Mouse (Mus musculus): Measurements from ENCODE around the gene Tmcc3. TPM values are rescaled to one million over a fixed set of nuclear protein-coding genes. Genes with fewer than 3 reads are reported as not detected.

Tmcc3 gene
- polyA plus RNA-seq, 1 experiment from 2014 or later, result 5.3 TPM

GRCm38 (mm10) chr10:94299301-94299700 lies 12.4 kb upstream of the Tmcc3 start:
- no peaks in the 10 kb centered on the region for H3K36me3 ChIP-seq (replicated peaks)
- no peaks in the 10 kb centered on the region for H3K9me3 ChIP-seq
- H3K27ac ChIP-seq, result no peak overlapping the region
- no peaks in the 10 kb centered on the region for H3K27me3 ChIP-seq
- no peak overlapping the region for H3K9ac ChIP-seq
- 93% methylated on average over 2 of the region's 2 CpGs for WGBS
- H3K4me1 ChIP-seq, result peaks cover 24% of the 10 kb centered on the region
- ATAC-seq (ENCODE audit: low FRiP score), result no peak
- H3K4me3 ChIP-seq (replicated peaks), result no peak overlapping the region
- H3K4me2 ChIP-seq, result no peak overlapping the region

GRCm38 (mm10) chr10:94304064-94304657 lies 7.6 kb upstream of the Tmcc3 start:
- Histone ChIP-seq H3K4me3 (replicated peaks) (no peak overlapping the region), H3K4me2 (no peak overlapping the region), H3K36me3 (replicated peaks) (no peaks in the 10 kb centered on the region), H3K27ac (0 out of 2 replicates have a peak overlapping the region, but pooled peaks have one; percentile 46), H3K9me3 (0 out of 2 replicates have a peak, but pooled peaks cover 8% of the 10 kb centered on the region), H3K9ac (no peak overlapping the region), H3K4me1 (0 out of 2 replicates have a peak, but pooled peaks cover 6% of the 10 kb centered on the region), H3K27me3 (0 out of 2 replicates have a peak, but pooled peaks cover 3% of the 10 kb centered on the region)
- WGBS, result 58% methylated on average over 9 of the region's 9 CpGs
- ATAC-seq (ENCODE audit: low FRiP score), result no peak

- WGBS, result 67% methylated on average over 5 of the region's 5 CpGs
- H3K9me3 ChIP-seq, result 0 out of 2 replicates have a peak, but pooled peaks cover 10% of the 10 kb centered on the region
- no peak for ATAC-seq (ENCODE audit: low FRiP score)
Measured at GRCm38 (mm10) chr10:94305526-94305925, 6.2 kb upstream of the Tmcc3 start.

GRCm38 (mm10) chr10:94310499-94311267 lies 1.1 kb upstream of the Tmcc3 start:
- ATAC-seq (ENCODE audit: low FRiP score), result no peak
- Histone ChIP-seq H3K27ac (no peak overlapping the region), H3K4me3 (replicated peaks) (no peak overlapping the region), H3K9ac (no peak overlapping the region), H3K36me3 (replicated peaks) (no peaks in the 10 kb centered on the region), H3K4me1 (peaks cover 15% of the 10 kb centered on the region), H3K27me3 (peaks cover 24% of the 10 kb centered on the region), H3K4me2 (no peak overlapping the region), H3K9me3 (0 out of 2 replicates have a peak, but pooled peaks cover 10% of the 10 kb centered on the region)
- 49% methylated on average over 9 of the region's 9 CpGs for WGBS

More at GRCm38 (mm10) chr10:94305526-94305925, 6.2 kb upstream of the Tmcc3 start:
- Histone ChIP-seq H3K4me2 (no peak overlapping the region), H3K27ac (no peak overlapping the region), H3K4me3 (replicated peaks) (no peak overlapping the region), H3K27me3 (0 out of 2 replicates have a peak, but pooled peaks cover 8% of the 10 kb centered on the region), H3K36me3 (replicated peaks) (no peaks in the 10 kb centered on the region), H3K4me1 (0 out of 2 replicates have a peak, but pooled peaks cover 6% of the 10 kb centered on the region), H3K9ac (no peak overlapping the region)

- Histone ChIP-seq H3K27ac (no peak overlapping the region), H3K36me3 (replicated peaks) (no peaks in the 10 kb centered on the region), H3K9me3 (0 out of 2 replicates have a peak, but pooled peaks cover 10% of the 10 kb centered on the region), H3K4me3 (replicated peaks) (peak overlapping the region; percentile 49), H3K9ac (peak overlapping the region; percentile 61), H3K4me1 (peaks cover 21% of the 10 kb centered on the region), H3K27me3 (peaks cover 24% of the 10 kb centered on the region), H3K4me2 (peak overlapping the region; percentile 96)
- under 1% methylated on average over 45 of the region's 45 CpGs for WGBS
- ATAC-seq (ENCODE audit: low FRiP score), result peak; percentile 88
Measured at GRCm38 (mm10) chr10:94312007-94312715, 412 bp downstream of the Tmcc3 start.

- no peak for ATAC-seq (ENCODE audit: low FRiP score)
- Histone ChIP-seq H3K27me3 (peaks cover 22% of the 10 kb centered on the region), H3K9ac (no peak overlapping the region), H3K4me3 (replicated peaks) (no peak overlapping the region), H3K9me3 (0 out of 2 replicates have a peak, but pooled peaks cover 10% of the 10 kb centered on the region), H3K36me3 (replicated peaks) (no peaks in the 10 kb centered on the region), H3K4me1 (peaks cover 21% of the 10 kb centered on the region), H3K27ac (no peak overlapping the region), H3K4me2 (no peak overlapping the region)
- WGBS, result 85% methylated on average over 4 of the region's 4 CpGs
Measured at GRCm38 (mm10) chr10:94313146-94313545, 1.4 kb downstream of the Tmcc3 start.

- Histone ChIP-seq H3K9me3 (no peaks in the 10 kb centered on the region), H3K4me1 (0 out of 2 replicates have a peak, but pooled peaks cover 6% of the 10 kb centered on the region), H3K4me3 (replicated peaks) (no peak overlapping the region), H3K27ac (no peak overlapping the region), H3K4me2 (no peak overlapping the region), H3K27me3 (no peaks in the 10 kb centered on the region), H3K36me3 (replicated peaks) (no peaks in the 10 kb centered on the region), H3K9ac (no peak overlapping the region)
- ATAC-seq (ENCODE audit: low FRiP score), result no peak
- WGBS, result 52% methylated on average over 4 of the region's 4 CpGs
Measured at GRCm38 (mm10) chr10:94318574-94318973, 6.8 kb downstream of the Tmcc3 start.

GRCm38 (mm10) chr10:94329962-94330361 lies 18.2 kb downstream of the Tmcc3 start:
- Histone ChIP-seq H3K27me3 (no peaks in the 10 kb centered on the region), H3K36me3 (replicated peaks) (no peaks in the 10 kb centered on the region), H3K9me3 (no peaks in the 10 kb centered on the region), H3K4me2 (no peak overlapping the region), H3K9ac (no peak overlapping the region), H3K4me1 (peaks cover 6% of the 10 kb centered on the region), H3K4me3 (replicated peaks) (no peak overlapping the region), H3K27ac (no peak overlapping the region)
- ATAC-seq (ENCODE audit: low FRiP score), result no peak
- 57% methylated on average over 5 of the region's 5 CpGs for WGBS

GRCm38 (mm10) chr10:94332358-94333137 lies 20.8 kb downstream of the Tmcc3 start:
- WGBS, result 79% methylated on average over 16 of the region's 16 CpGs
- Histone ChIP-seq H3K9me3 (no peaks in the 10 kb centered on the region), H3K4me1 (peaks cover 6% of the 10 kb centered on the region), H3K36me3 (replicated peaks) (no peaks in the 10 kb centered on the region), H3K27me3 (no peaks in the 10 kb centered on the region), H3K4me3 (replicated peaks) (no peak overlapping the region), H3K4me2 (no peak overlapping the region), H3K9ac (no peak overlapping the region), H3K27ac (no peak overlapping the region)
- no peak for ATAC-seq (ENCODE audit: low FRiP score)

- no peak overlapping the region for H3K9ac ChIP-seq
- H3K4me2 ChIP-seq, result no peak overlapping the region
- no peaks in the 10 kb centered on the region for H3K27me3 ChIP-seq
- ATAC-seq (ENCODE audit: low FRiP score), result no peak
- no peaks in the 10 kb centered on the region for H3K9me3 ChIP-seq
- 90% methylated on average over 8 of the region's 8 CpGs for WGBS
- no peak overlapping the region for H3K4me3 ChIP-seq (replicated peaks)
- peaks cover 6% of the 10 kb centered on the region for H3K4me1 ChIP-seq
- H3K27ac ChIP-seq, result no peak overlapping the region
- H3K36me3 ChIP-seq (replicated peaks), result no peaks in the 10 kb centered on the region
Measured at GRCm38 (mm10) chr10:94333328-94333727, 21.6 kb downstream of the Tmcc3 start.

- WGBS, result 86% methylated on average over 10 of the region's 10 CpGs
- no peak for ATAC-seq (ENCODE audit: low FRiP score)
Measured at GRCm38 (mm10) chr10:94335047-94335446, 23.3 kb downstream of the Tmcc3 start.

More at GRCm38 (mm10) chr10:94335047-94335446, 23.3 kb downstream of the Tmcc3 start:
- H3K27me3 ChIP-seq, result no peaks in the 10 kb centered on the region
- no peaks in the 10 kb centered on the region for H3K36me3 ChIP-seq (replicated peaks)
- no peak overlapping the region for H3K4me2 ChIP-seq
- no peak overlapping the region for H3K4me3 ChIP-seq (replicated peaks)
- H3K4me1 ChIP-seq, result peaks cover under 1% of the 10 kb centered on the region; the same call in 1 of the 2 replicates
- H3K27ac ChIP-seq, result no peak overlapping the region
- no peak overlapping the region for H3K9ac ChIP-seq
- H3K9me3 ChIP-seq, result no peaks in the 10 kb centered on the region

All from forebrain, embryonic 12.5 days (tissue).